Mouse (Mus musculus) embryonic facial prominence, embryonic 12.5 days (tissue): Measurements from ENCODE around the gene Itga8. TPM values are rescaled to one million over a fixed set of nuclear protein-coding genes. Genes with fewer than 3 reads are reported as not detected.

Experiments used
- ATAC-seq: fragments of 200-750 bp; cut with Nextera tagmentation; 2 replicates; pipeline ENCODE4 v1.8.0; 2017; ENCODE audit not compliant: insufficient number of reproducible peaks, insufficient read depth, low FRiP score, low TSS enrichment
- H3K27ac ChIP-seq: fragments of 300-500 bp; sonication (generic); 2 replicates; pipeline ENCODE4 v1.5.1; 2016; ENCODE audit warnings: mild to moderate bottlenecking
- H3K27me3 ChIP-seq: fragments of 300-500 bp; sonication (generic); 2 replicates; pipeline ENCODE4 v1.6.1; 2016; ENCODE audit warnings: mild to moderate bottlenecking, moderate library complexity
- H3K36me3 ChIP-seq: fragments of 300-500 bp; sonication (generic); 2 replicates; pipeline ENCODE4 v1.6.1; 2016; ENCODE audit warnings: mild to moderate bottlenecking
- H3K4me1 ChIP-seq: fragments of 300-500 bp; sonication (generic); 2 replicates; pipeline ENCODE4 v1.6.1; 2016
- H3K4me2 ChIP-seq: fragments of 300-500 bp; sonication (generic); replicated peaks from 2 replicates; pipeline ENCODE4 v1.6.1; 2016; ENCODE audit warnings: mild to moderate bottlenecking, moderate library complexity
- H3K4me3 ChIP-seq: fragments of 300-500 bp; sonication (generic); 2 replicates; pipeline ENCODE4 v1.5.1; 2016; ENCODE audit warnings: mild to moderate bottlenecking
- H3K9ac ChIP-seq: fragments of 300-500 bp; sonication (generic); 2 replicates; pipeline ENCODE4 v1.6.1; 2016; ENCODE audit warnings: mild to moderate bottlenecking, moderate library complexity
- H3K9me3 ChIP-seq: fragments of 300-500 bp; sonication (generic); 2 replicates; pipeline ENCODE4 v1.6.1; 2016; ENCODE audit warnings: mild to moderate bottlenecking, moderate library complexity
- WGBS: fragments of 180-500 bp; shearing (Covaris S2); methylation state at CpG from one replicate; pipeline ENCODE4 v1.1.7; 2016; 5-methylcytosine and 5-hydroxymethylcytosine counted together
- polyA plus RNA-seq: library from polyadenylated mRNA; unstranded; fragments of >200 nt; fragmentation: Nextera tagmentation; extraction: Ambion mirVana; gene quantifications from 2 replicates; pipeline ENCODE4 v1.2.1, GENCODE M21; 2016

Gene Itga8
- polyA plus RNA-seq, 1 experiment from 2014 or later, result 15.8 TPM

GRCm38 (mm10) chr2:12318715-12319114, 17.0 kb upstream of the Itga8 start:
- no peaks in the 10 kb centered on the region for H3K36me3 ChIP-seq
- H3K27ac ChIP-seq, result no peak overlapping the region
- WGBS, result 91% methylated on average over 3 of the region's 3 CpGs
- H3K4me2 ChIP-seq, result no peak overlapping the region
- no peak for ATAC-seq
- no peak overlapping the region for H3K9ac ChIP-seq
- H3K4me3 ChIP-seq, result no peak overlapping the region
- no peaks in the 10 kb centered on the region for H3K27me3 ChIP-seq
- H3K9me3 ChIP-seq, result no peaks in the 10 kb centered on the region
- peaks cover 4% of the 10 kb centered on the region; the same call in 1 of the 2 replicates for H3K4me1 ChIP-seq

- ATAC-seq, result no peak
- H3K9ac ChIP-seq, result no peak overlapping the region
- no peak overlapping the region for H3K4me2 ChIP-seq
- H3K27me3 ChIP-seq, result no peaks in the 10 kb centered on the region
- WGBS, result 88% methylated on average over 4 of the region's 4 CpGs
- no peak overlapping the region for H3K27ac ChIP-seq
- no peaks in the 10 kb centered on the region for H3K36me3 ChIP-seq
- no peak overlapping the region for H3K4me3 ChIP-seq
- no peaks in the 10 kb centered on the region for H3K9me3 ChIP-seq
- H3K4me1 ChIP-seq, result peaks cover 4% of the 10 kb centered on the region; the same call in 1 of the 2 replicates
Observed at GRCm38 (mm10) chr2:12318036-12318435, 16.3 kb upstream of the Itga8 start.

GRCm38 (mm10) chr2:12317343-12317742, 15.6 kb upstream of the Itga8 start:
- WGBS, result 73% methylated on average over 5 of the region's 5 CpGs
- ATAC-seq, result no peak
- no peak overlapping the region for H3K4me2 ChIP-seq
- H3K9me3 ChIP-seq, result no peaks in the 10 kb centered on the region
- no peaks in the 10 kb centered on the region for H3K27me3 ChIP-seq
- no peak overlapping the region for H3K4me3 ChIP-seq
- no peak overlapping the region for H3K9ac ChIP-seq
- H3K4me1 ChIP-seq, result peaks cover 4% of the 10 kb centered on the region; the same call in 1 of the 2 replicates
- H3K36me3 ChIP-seq, result no peaks in the 10 kb centered on the region
- no peak overlapping the region for H3K27ac ChIP-seq

- WGBS, result 23% methylated on average over 7 of the region's 7 CpGs
Observed at GRCm38 (mm10) chr2:12316361-12316760, 14.6 kb upstream of the Itga8 start.

GRCm38 (mm10) chr2:12314028-12314427, 12.3 kb upstream of the Itga8 start:
- Histone ChIP-seq H3K9ac (no peak overlapping the region), H3K27ac (no peak overlapping the region), H3K9me3 (no peaks in the 10 kb centered on the region), H3K4me2 (no peak overlapping the region), H3K4me3 (no peak overlapping the region), H3K27me3 (no peaks in the 10 kb centered on the region), H3K4me1 (peaks cover 4% of the 10 kb centered on the region; the same call in 1 of the 2 replicates), H3K36me3 (no peaks in the 10 kb centered on the region)
- ATAC-seq, result no peak
- 79% methylated on average over 6 of the region's 6 CpGs for WGBS

More at GRCm38 (mm10) chr2:12316361-12316760, 14.6 kb upstream of the Itga8 start:
- no peak overlapping the region for H3K4me3 ChIP-seq
- ATAC-seq, result no peak
- no peaks in the 10 kb centered on the region for H3K9me3 ChIP-seq
- no peaks in the 10 kb centered on the region for H3K36me3 ChIP-seq
- H3K4me1 ChIP-seq, result peaks cover 4% of the 10 kb centered on the region; the same call in 1 of the 2 replicates
- H3K9ac ChIP-seq, result no peak overlapping the region
- H3K4me2 ChIP-seq, result no peak overlapping the region
- H3K27ac ChIP-seq, result no peak overlapping the region
- H3K27me3 ChIP-seq, result no peaks in the 10 kb centered on the region

- H3K36me3 ChIP-seq, result no peaks in the 10 kb centered on the region
- no peak for ATAC-seq
- no peaks in the 10 kb centered on the region for H3K4me1 ChIP-seq
- no peak overlapping the region for H3K4me3 ChIP-seq
- H3K27me3 ChIP-seq, result no peaks in the 10 kb centered on the region
- no peak overlapping the region for H3K9ac ChIP-seq
- H3K27ac ChIP-seq, result no peak overlapping the region
- H3K4me2 ChIP-seq, result no peak overlapping the region
- H3K9me3 ChIP-seq, result no peaks in the 10 kb centered on the region
Observed at GRCm38 (mm10) chr2:12308466-12308865, 6.7 kb upstream of the Itga8 start.

- Histone ChIP-seq H3K4me1 (no peaks in the 10 kb centered on the region), H3K9me3 (no peaks in the 10 kb centered on the region), H3K4me2 (no peak overlapping the region), H3K27ac (no peak overlapping the region), H3K4me3 (no peak overlapping the region), H3K9ac (no peak overlapping the region), H3K27me3 (no peaks in the 10 kb centered on the region), H3K36me3 (no peaks in the 10 kb centered on the region)
- ATAC-seq, result no peak
Observed at GRCm38 (mm10) chr2:12307311-12307710, 5.6 kb upstream of the Itga8 start.

GRCm38 (mm10) chr2:12305064-12305650, 3.4 kb upstream of the Itga8 start:
- H3K27ac ChIP-seq, result no peak overlapping the region
- H3K4me2 ChIP-seq, result no peak overlapping the region
- ATAC-seq, result no peak
- no peak overlapping the region for H3K9ac ChIP-seq
- 0 out of 2 replicates have a peak, but pooled peaks cover 4% of the 10 kb centered on the region for H3K27me3 ChIP-seq
- WGBS, result 85% methylated on average over 9 of the region's 9 CpGs
- H3K9me3 ChIP-seq, result no peaks in the 10 kb centered on the region
- no peaks in the 10 kb centered on the region for H3K36me3 ChIP-seq
- no peaks in the 10 kb centered on the region for H3K4me1 ChIP-seq
- H3K4me3 ChIP-seq, result no peak overlapping the region

- no peaks in the 10 kb centered on the region for H3K4me1 ChIP-seq
- peak overlapping the region; percentile 82 for H3K4me2 ChIP-seq
- H3K27ac ChIP-seq, result no peak overlapping the region
- peak; percentile 24; the same call in 1 of the 2 replicates for ATAC-seq
- no peak overlapping the region for H3K9ac ChIP-seq
- no peaks in the 10 kb centered on the region for H3K9me3 ChIP-seq
- 0 out of 2 replicates have a peak, but pooled peaks cover 4% of the 10 kb centered on the region for H3K27me3 ChIP-seq
- H3K36me3 ChIP-seq, result no peaks in the 10 kb centered on the region
- WGBS, result 49% methylated on average over 15 of the region's 15 CpGs
- H3K4me3 ChIP-seq, result peak overlapping the region; percentile 77
Observed at GRCm38 (mm10) chr2:12300449-12301228, 1.1 kb downstream of the Itga8 start.

GRCm38 (mm10) chr2:12297287-12297686, 4.4 kb downstream of the Itga8 start:
- no peak for ATAC-seq
- H3K36me3 ChIP-seq, result no peaks in the 10 kb centered on the region
- H3K27me3 ChIP-seq, result 0 out of 2 replicates have a peak, but pooled peaks cover 4% of the 10 kb centered on the region
- H3K27ac ChIP-seq, result no peak overlapping the region
- no peak overlapping the region for H3K4me2 ChIP-seq
- no peak overlapping the region for H3K9ac ChIP-seq
- H3K4me1 ChIP-seq, result peaks cover 9% of the 10 kb centered on the region; the same call in 1 of the 2 replicates
- WGBS, result 90% methylated on average over 5 of the region's 5 CpGs
- no peak overlapping the region for H3K4me3 ChIP-seq
- no peaks in the 10 kb centered on the region for H3K9me3 ChIP-seq

GRCm38 (mm10) chr2:12295150-12295549, 6.6 kb downstream of the Itga8 start:
- ATAC-seq, result no peak

GRCm38 (mm10) chr2:12294060-12294459, 7.7 kb downstream of the Itga8 start:
- Histone ChIP-seq H3K27ac (no peak overlapping the region), H3K4me3 (no peak overlapping the region), H3K4me1 (peaks cover 9% of the 10 kb centered on the region; the same call in 1 of the 2 replicates), H3K9me3 (no peaks in the 10 kb centered on the region), H3K36me3 (no peaks in the 10 kb centered on the region), H3K9ac (no peak overlapping the region), H3K4me2 (no peak overlapping the region), H3K27me3 (no peaks in the 10 kb centered on the region)
- ATAC-seq, result 0 out of 2 replicates have a peak, but pooled peaks have one; percentile 35
- WGBS, result 27% methylated on average over 3 of the region's 3 CpGs

More at GRCm38 (mm10) chr2:12295150-12295549, 6.6 kb downstream of the Itga8 start:
- Histone ChIP-seq H3K4me2 (no peak overlapping the region), H3K9ac (no peak overlapping the region), H3K36me3 (no peaks in the 10 kb centered on the region), H3K9me3 (no peaks in the 10 kb centered on the region), H3K27me3 (no peaks in the 10 kb centered on the region), H3K27ac (no peak overlapping the region), H3K4me1 (peaks cover 9% of the 10 kb centered on the region; the same call in 1 of the 2 replicates), H3K4me3 (no peak overlapping the region)
- WGBS, result 87% methylated on average over 6 of the region's 6 CpGs
